9 mouse cellular contexts compared by ENCODE assay signal in the genomic region with DNA sequence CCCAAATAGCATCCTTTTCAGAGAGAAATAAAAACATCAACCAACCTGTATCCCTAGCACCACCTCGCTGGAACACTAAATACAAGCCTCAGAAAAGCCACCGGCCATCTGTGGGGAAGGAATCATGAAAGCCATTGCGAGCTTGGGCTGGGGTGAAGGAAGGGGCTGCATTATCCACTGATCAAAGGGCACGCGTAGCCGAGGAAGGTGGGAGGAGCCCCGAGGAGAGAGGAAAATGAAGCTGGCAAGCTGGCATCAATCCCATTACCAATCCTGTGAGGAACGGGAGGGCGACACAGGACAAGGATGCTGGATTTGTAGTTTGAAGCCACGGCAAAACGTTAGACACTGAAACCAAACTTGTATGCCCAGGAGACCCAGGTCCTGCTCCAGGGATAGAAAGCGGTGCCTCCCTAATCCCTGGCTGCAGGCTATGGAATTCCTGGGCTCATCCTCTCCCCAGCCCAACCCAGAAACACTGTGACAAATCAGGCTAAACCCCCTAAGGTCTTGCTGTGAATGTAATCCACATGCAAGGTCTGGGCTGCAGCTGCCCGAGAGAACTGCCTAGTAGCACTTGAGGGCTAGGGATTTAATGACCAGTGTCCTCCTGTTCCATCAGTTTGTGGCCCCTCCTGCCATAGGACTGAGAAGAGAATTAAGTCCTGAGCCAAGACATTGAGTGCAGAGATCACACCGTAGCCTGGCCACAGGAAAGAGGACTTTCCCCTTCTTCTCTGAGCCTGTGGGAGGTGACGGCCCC.
A peak's percentile ranks its signal among the peaks of the same experiment; 100 is the strongest.
DNase-seq lines count a peak whose midpoint lies in the region; ATAC-seq and TF ChIP-seq lines count a peak whose summit lies in the region.
"Had no signal": no experiment of that assay in that cellular context is flagged by ENCODE, and none has a peak within 500 bp of the region (broad histone marks: within the 10 kb centered on the region; RNA-seq: fewer than 3 reads in every experiment).

No protein-coding gene starts in this region.

- WGBS in intestine, embryonic 14.5 days = 18% methylated on average over 15 of the region's 15 CpGs
- WGBS in intestine, postnatal 0 days = 29% methylated on average over 15 of the region's 15 CpGs
- 5% methylated on average over 15 of the region's 15 CpGs for whole genome bisulfite sequencing in embryonic facial prominence, embryonic 13.5 days
- 9% methylated on average over 15 of the region's 15 CpGs for WGBS in hindbrain, embryonic 15.5 days
- WGBS in neural tube, embryonic 13.5 days = 8% methylated on average over 15 of the region's 15 CpGs

- peak overlapping the region; percentile 18; the same call in 1 of the 2 replicates for H3K4me2 ChIP-seq in intestine, embryonic 14.5 days (ENCODE audit: low read length)
- no peak overlapping the region for H3K4me2 ChIP-seq in intestine, postnatal 0 days (replicated peaks; ENCODE audit: low read depth)
- H3K4me2 ChIP-seq in embryonic facial prominence, embryonic 13.5 days = peak overlapping the region; percentile 46
- H3K4me2 ChIP-seq in hindbrain, embryonic 15.5 days = peak overlapping the region; percentile 39
- H3K4me2 ChIP-seq in neural tube, embryonic 13.5 days = peak overlapping the region; percentile 37

- no peaks in the 10 kb centered on the region for H3K36me3 ChIP-seq in intestine, embryonic 14.5 days (ENCODE audit: control insufficient read depth, insufficient read depth, low read length)
- no peaks in the 10 kb centered on the region for H3K36me3 ChIP-seq in intestine, postnatal 0 days (ENCODE audit: control insufficient read depth, insufficient read depth)
- no peaks in the 10 kb centered on the region for H3K36me3 ChIP-seq in embryonic facial prominence, embryonic 13.5 days
- H3K36me3 ChIP-seq in hindbrain, embryonic 15.5 days = no peaks in the 10 kb centered on the region
- no peaks in the 10 kb centered on the region for H3K36me3 ChIP-seq in neural tube, embryonic 13.5 days

- DNase-seq in intestine, embryonic 14.5 days (ENCODE audit: low spot score) = no peak
- no peak for DNase-seq in layer of hippocampus, postnatal 36 days
- DNase-seq in gastrocnemius, adult 18-20 months (ENCODE audit: low spot score) = no peak
- no peak for DNase-seq in spleen, postnatal 36 days (ENCODE audit: low spot score in 2 of 2)
- DNase-seq: lung, adult 2 months had no signal

- ATAC-seq in intestine, embryonic 14.5 days (replicated peaks; ENCODE audit: low FRiP score, low TSS enrichment, low read depth) = no peak
- ATAC-seq in intestine, postnatal 0 days = no peak
- no peak for ATAC-seq in embryonic facial prominence, embryonic 13.5 days (ENCODE audit: insufficient number of reproducible peaks, insufficient read depth, low FRiP score, low TSS enrichment, low read depth)
- no peak for ATAC-seq in hindbrain, embryonic 15.5 days (ENCODE audit: low FRiP score, low read depth)
- 0 out of 2 replicates have a peak, but pooled peaks have one; percentile 52 for ATAC-seq in neural tube, embryonic 13.5 days (ENCODE audit: low read depth)

- H3K9ac ChIP-seq in intestine, embryonic 14.5 days (ENCODE audit: low read length) = no peak overlapping the region
- H3K9ac ChIP-seq in intestine, postnatal 0 days (ENCODE audit: low read depth, low read length) = no peak overlapping the region
- H3K9ac ChIP-seq in embryonic facial prominence, embryonic 13.5 days = 0 out of 2 replicates have a peak overlapping the region, but pooled peaks have one; percentile 44
- H3K9ac ChIP-seq in hindbrain, embryonic 15.5 days = no peak overlapping the region
- H3K9ac ChIP-seq in neural tube, embryonic 13.5 days = peak overlapping the region; percentile 39

- peaks cover 4% of the 10 kb centered on the region; the same call in 1 of the 2 replicates for H3K27me3 ChIP-seq in intestine, embryonic 14.5 days (replicated peaks; ENCODE audit: control insufficient read depth, insufficient read depth, low read length)
- no peaks in the 10 kb centered on the region for H3K27me3 ChIP-seq in intestine, postnatal 0 days (replicated peaks; ENCODE audit: control insufficient read depth, insufficient read depth, low read length)
- no peaks in the 10 kb centered on the region for H3K27me3 ChIP-seq in embryonic facial prominence, embryonic 13.5 days
- 0 out of 2 replicates have a peak, but pooled peaks cover 4% of the 10 kb centered on the region for H3K27me3 ChIP-seq in hindbrain, embryonic 15.5 days
- H3K27me3 ChIP-seq in neural tube, embryonic 13.5 days = 0 out of 2 replicates have a peak, but pooled peaks cover 16% of the 10 kb centered on the region

- peaks cover 10% of the 10 kb centered on the region for H3K4me1 ChIP-seq in intestine, embryonic 14.5 days (replicated peaks; ENCODE audit: control insufficient read depth, insufficient read depth, low read length)
- H3K4me1 ChIP-seq in intestine, postnatal 0 days (replicated peaks; ENCODE audit: control insufficient read depth, insufficient read depth, low read length) = no peaks in the 10 kb centered on the region
- peaks cover 71% of the 10 kb centered on the region for H3K4me1 ChIP-seq in embryonic facial prominence, embryonic 13.5 days
- H3K4me1 ChIP-seq in hindbrain, embryonic 15.5 days (replicated peaks) = peaks cover 15% of the 10 kb centered on the region
- H3K4me1 ChIP-seq in neural tube, embryonic 13.5 days (replicated peaks) = peaks cover 26% of the 10 kb centered on the region

- H3K9me3 ChIP-seq in intestine, embryonic 14.5 days (ENCODE audit: control insufficient read depth, low read length) = no peaks in the 10 kb centered on the region
- H3K9me3 ChIP-seq in intestine, postnatal 0 days (ENCODE audit: control insufficient read depth) = no peaks in the 10 kb centered on the region
- H3K9me3 ChIP-seq in embryonic facial prominence, embryonic 13.5 days = no peaks in the 10 kb centered on the region
- H3K9me3 ChIP-seq in hindbrain, embryonic 15.5 days = no peaks in the 10 kb centered on the region
- H3K9me3 ChIP-seq in neural tube, embryonic 13.5 days = no peaks in the 10 kb centered on the region

- TF ChIP-seq CTCF in intestine, postnatal 0 days (IDR thresholded peaks at IDR 0.05; ENCODE audit: low read depth) = no peak

- H3K4me3 ChIP-seq in intestine, embryonic 14.5 days (ENCODE audit: low read depth, low read length) = no peak overlapping the region
- no peak overlapping the region for H3K4me3 ChIP-seq in intestine, postnatal 0 days (ENCODE audit: low read depth, low read length)
- no peak overlapping the region for H3K4me3 ChIP-seq in embryonic facial prominence, embryonic 13.5 days
- no peak overlapping the region for H3K4me3 ChIP-seq in hindbrain, embryonic 15.5 days
- H3K4me3 ChIP-seq in neural tube, embryonic 13.5 days = 0 out of 2 replicates have a peak overlapping the region, but pooled peaks have one; percentile 1

- no peak overlapping the region for H3K27ac ChIP-seq in intestine, embryonic 14.5 days (ENCODE audit: low read depth)
- no peak overlapping the region for H3K27ac ChIP-seq in intestine, postnatal 0 days (ENCODE audit: low read depth, low read length)
- H3K27ac ChIP-seq in embryonic facial prominence, embryonic 13.5 days = peak overlapping the region; percentile 76
- H3K27ac ChIP-seq in hindbrain, embryonic 15.5 days (replicated peaks) = no peak overlapping the region
- no peak overlapping the region for H3K27ac ChIP-seq in neural tube, embryonic 13.5 days (replicated peaks)

Comparison
In these comparisons a context has a peak if more than half of its experiments do, and no peak if none do; other contexts are left out.
1. H3K9ac ChIP-seq: peak in embryonic facial prominence, embryonic 13.5 days (single experiment) and neural tube, embryonic 13.5 days (single experiment); none in intestine, embryonic 14.5 days (single experiment), intestine, postnatal 0 days (single experiment) and hindbrain, embryonic 15.5 days (single experiment).